Mouse (Mus musculus): ENCODE data around the gene Gps1. TPM values are rescaled to one million over a fixed set of nuclear protein-coding genes. Genes with fewer than 3 reads are reported as not detected.

Gps1 gene
- total and polyA plus RNA-seq, 3 experiments = 173 to 266 (median 219) TPM

GRCm38 (mm10) chr11:120828416-120828815, 44.3 kb downstream of the Gps1 start:
- peaks cover 7% of the 10 kb centered on the region for H3K79me2 ChIP-seq (ENCODE audit: control insufficient read depth, insufficient read depth, low read length, poor library complexity)
- DNase-seq (ENCODE audit: low read depth, low spot score) = no peak
- no peaks in the 10 kb centered on the region for H3K9me3 ChIP-seq (replicated peaks; ENCODE audit: insufficient read depth, low read length)
- no peak overlapping the region for H3K4me3 ChIP-seq (ENCODE audit: control insufficient read depth in 1 of 2, insufficient read depth in 1 of 2, low read depth in 2 of 2, low read length in 2 of 2)
- H3K36me3 ChIP-seq (ENCODE audit: control insufficient read depth in 1 of 2, insufficient read depth in 2 of 2, low read length in 2 of 2) = peaks cover 0 to 2% of the 10 kb centered on the region in 2 experiments; a peak in 1 of 4 replicates
- no peak for TF ChIP-seq USF1 (IDR thresholded peaks at IDR 0.05; ENCODE audit: low read depth, low read length)
- no peak overlapping the region for H3K9ac ChIP-seq (ENCODE audit: control insufficient read depth, low read depth, low read length, poor library complexity, severe bottlenecking)
- 0 out of 4 replicates have a peak, but pooled peaks cover 0 to 7% of the 10 kb centered on the region in 2 experiments for H3K4me1 ChIP-seq (ENCODE audit: control insufficient read depth in 1 of 2, insufficient read depth in 2 of 2, low read length in 2 of 2)
- no peak overlapping the region for H3K27ac ChIP-seq (ENCODE audit: control insufficient read depth, low read depth, low read length)
- no peaks in the 10 kb centered on the region for H3K27me3 ChIP-seq (ENCODE audit: control insufficient read depth in 1 of 2, insufficient read depth in 2 of 2, low read length in 2 of 2)

GRCm38 (mm10) chr11:120829757-120830532, 45.9 kb downstream of the Gps1 start:
- Histone ChIP-seq H3K4me3 (ENCODE audit: control insufficient read depth in 1 of 2, insufficient read depth in 1 of 2, low read depth in 2 of 2, low read length in 2 of 2) (no peak overlapping the region), H3K79me2 (ENCODE audit: control insufficient read depth, insufficient read depth, low read length, poor library complexity) (no peaks in the 10 kb centered on the region), H3K9ac (ENCODE audit: control insufficient read depth, low read depth, low read length, poor library complexity, severe bottlenecking) (no peak overlapping the region), H3K4me1 (ENCODE audit: control insufficient read depth in 1 of 2, insufficient read depth in 2 of 2, low read length in 2 of 2) (peaks cover 0 to 7% of the 10 kb centered on the region in 2 experiments; a peak in 1 of 4 replicates), H3K27ac (ENCODE audit: control insufficient read depth, low read depth, low read length) (no peak overlapping the region), H3K27me3 (ENCODE audit: control insufficient read depth in 1 of 2, insufficient read depth in 2 of 2, low read length in 2 of 2) (no peaks in the 10 kb centered on the region), H3K9me3 (replicated peaks; ENCODE audit: insufficient read depth, low read length) (no peaks in the 10 kb centered on the region), H3K36me3 (ENCODE audit: control insufficient read depth in 1 of 2, insufficient read depth in 2 of 2, low read length in 2 of 2) (peaks cover 0 to 2% of the 10 kb centered on the region in 2 experiments; a peak in 1 of 4 replicates)
- no peak for TF ChIP-seq MAFK (IDR thresholded peaks at IDR 0.05; ENCODE audit: borderline replicate concordance, low read depth, low read length)
- no peak for TF ChIP-seq POLR2AphosphoS5 (IDR thresholded peaks at IDR 0.05; ENCODE audit: borderline replicate concordance, low read depth, low read length)
- TF ChIP-seq MYB (IDR thresholded peaks at IDR 0.05; ENCODE audit: low read depth, low read length) = no peak
- TF ChIP-seq GATA1 (IDR thresholded peaks at IDR 0.05; ENCODE audit: low read depth, low read length) = no peak
- TF ChIP-seq SIN3A (IDR thresholded peaks at IDR 0.05; ENCODE audit: low read length) = no peak
- no peak for TF ChIP-seq JUND (IDR thresholded peaks at IDR 0.05; ENCODE audit: low read depth, low read length)
- no peak for TF ChIP-seq ETS1 (IDR thresholded peaks at IDR 0.05; ENCODE audit: low read depth, low read length)
- TF ChIP-seq CHD2 (IDR thresholded peaks at IDR 0.05; ENCODE audit: low read length) = no peak
- no peak for TF ChIP-seq HCFC1 (IDR thresholded peaks at IDR 0.05; ENCODE audit: low read depth, low read length)
- TF ChIP-seq ZKSCAN1 (IDR thresholded peaks at IDR 0.05; ENCODE audit: low read depth, low read length) = no peak
- TF ChIP-seq RCOR1 (IDR thresholded peaks at IDR 0.05; ENCODE audit: low read depth, low read length) = no peak
- no peak for DNase-seq (ENCODE audit: low read depth, low spot score)

- TF ChIP-seq ZMIZ1 (IDR thresholded peaks at IDR 0.05; ENCODE audit: low read depth, low read length) (no peak), TBP (IDR thresholded peaks at IDR 0.05; ENCODE audit: low read depth, low read length) (no peak), SIN3A (IDR thresholded peaks at IDR 0.05; ENCODE audit: low read length) (no peak), EP300 (IDR thresholded peaks at IDR 0.05; ENCODE audit: low read depth in 1 of 2, low read length in 2 of 2) (no peak), MYC (IDR thresholded peaks at IDR 0.05; ENCODE audit: low read depth, low read length) (no peak), MEF2A (IDR thresholded peaks at IDR 0.05; ENCODE audit: extremely low read depth, insufficient replicate concordance, low read depth, low read length, poor library complexity, severe bottlenecking) (no peak), MAZ (IDR thresholded peaks at IDR 0.05; ENCODE audit: low read depth, low read length) (no peak), GABPA (IDR thresholded peaks at IDR 0.05; ENCODE audit: low read depth, low read length) (no peak), USF2 (IDR thresholded peaks at IDR 0.05; ENCODE audit: borderline replicate concordance in 1 of 2, insufficient read depth in 1 of 2, low read depth in 1 of 2, low read length in 2 of 2) (no peak), POLR2A (IDR thresholded peaks at IDR 0.05; ENCODE audit: control insufficient read depth in 1 of 2, insufficient read depth in 1 of 2, low read depth in 1 of 2, low read length in 2 of 2, poor library complexity in 1 of 2) (no peak), USF1 (IDR thresholded peaks at IDR 0.05; ENCODE audit: low read depth, low read length) (no peak)
- Histone ChIP-seq H3K36me3 (ENCODE audit: control insufficient read depth in 1 of 2, insufficient read depth in 2 of 2, low read length in 2 of 2) (peaks cover 0 to 2% of the 10 kb centered on the region in 2 experiments; a peak in 1 of 4 replicates), H3K4me3 (ENCODE audit: control insufficient read depth in 1 of 2, insufficient read depth in 1 of 2, low read depth in 2 of 2, low read length in 2 of 2) (no peak overlapping the region), H3K27me3 (ENCODE audit: control insufficient read depth in 1 of 2, insufficient read depth in 2 of 2, low read length in 2 of 2) (no peaks in the 10 kb centered on the region), H3K27ac (ENCODE audit: control insufficient read depth, low read depth, low read length) (no peak overlapping the region), H3K79me2 (ENCODE audit: control insufficient read depth, insufficient read depth, low read length, poor library complexity) (no peaks in the 10 kb centered on the region), H3K4me1 (ENCODE audit: control insufficient read depth in 1 of 2, insufficient read depth in 2 of 2, low read length in 2 of 2) (peaks cover 0 to 3% of the 10 kb centered on the region in 2 experiments; a peak in 1 of 4 replicates), H3K9me3 (replicated peaks; ENCODE audit: insufficient read depth, low read length) (no peaks in the 10 kb centered on the region), H3K9ac (ENCODE audit: control insufficient read depth, low read depth, low read length, poor library complexity, severe bottlenecking) (no peak overlapping the region)
- DNase-seq (ENCODE audit: low read depth, low spot score) = no peak
Observed at GRCm38 (mm10) chr11:120830686-120831085, 46.6 kb downstream of the Gps1 start.
